Mouse (Mus musculus) CD4-positive, CD25-positive, alpha-beta regulatory T cell, adult 4 months (primary cell): ENCODE measurements around the gene Rgl2. TPM values are rescaled to one million over a fixed set of nuclear protein-coding genes. Genes with fewer than 3 reads are reported as not detected.
"Not testable (repeated sequence)": the region's sequence is repeated elsewhere in the genome, so short reads cannot be mapped to it uniquely, and the experiment has no call there.

Experiments
- ATAC-seq: one replicate; pipeline ENCODE4 v1.8.0; 2017
- polyA plus RNA-seq, 2 experiments: library from polyadenylated mRNA; unstranded; fragments of 100-300 nt; shearing (Covaris generic); gene quantifications; one replicate each; pipeline ENCODE4 v1.2.1; 2017

Rgl2 gene
- polyA plus RNA-seq, 2 experiments from 2014 or later: 30.2 to 31.4 TPM

DNA sequence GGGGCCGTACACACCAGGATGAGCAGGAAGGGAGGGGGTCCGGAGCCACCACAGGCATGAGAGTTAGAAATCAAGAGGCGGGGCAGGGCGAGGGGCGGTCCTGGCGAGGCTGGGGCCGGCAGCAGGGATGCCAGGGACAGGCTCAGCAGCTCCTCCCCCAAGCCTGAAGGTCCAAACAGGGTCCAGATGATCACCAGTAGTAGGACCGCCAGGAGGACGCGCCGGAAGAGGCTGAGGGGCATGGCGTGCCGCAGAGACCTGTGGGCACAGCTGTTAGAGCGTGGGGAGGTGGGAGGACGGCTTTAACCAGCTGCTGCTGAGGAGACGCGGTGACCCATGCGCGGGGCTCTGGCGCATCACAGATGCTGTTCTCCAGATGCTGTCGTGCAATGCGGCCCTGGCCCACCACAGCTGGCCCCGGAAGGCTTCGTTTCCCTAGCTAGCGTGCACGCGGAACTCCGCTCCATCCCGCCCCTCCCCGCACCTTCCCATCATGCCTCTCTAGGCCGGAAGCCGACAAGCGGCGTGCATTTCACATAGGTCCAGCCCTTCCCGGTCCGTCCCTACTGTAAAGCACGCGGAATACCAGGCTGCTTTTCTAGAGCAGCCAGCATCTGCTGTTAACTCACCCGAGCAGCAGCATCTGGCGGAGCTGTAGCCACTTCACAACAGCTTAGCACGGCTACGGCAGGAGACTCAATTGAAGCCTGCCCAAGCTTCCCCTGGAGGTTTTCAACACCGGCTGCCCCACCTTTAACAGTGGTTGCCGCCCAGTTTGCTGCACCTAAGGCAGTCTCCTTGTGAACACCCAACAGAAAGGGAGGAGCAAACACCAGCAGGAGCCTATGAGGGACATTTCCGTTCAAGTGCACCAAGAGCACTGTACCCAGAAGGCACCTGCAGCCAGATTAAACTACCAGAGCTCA is 21.9 kb downstream of the Rgl2 start, which contains the start of gene B3galt4:
B3galt4 (minus strand) TSS at position 468 of the 926 bp plus-strand sequence.
- ATAC-seq: peak; percentile 59

DNA sequence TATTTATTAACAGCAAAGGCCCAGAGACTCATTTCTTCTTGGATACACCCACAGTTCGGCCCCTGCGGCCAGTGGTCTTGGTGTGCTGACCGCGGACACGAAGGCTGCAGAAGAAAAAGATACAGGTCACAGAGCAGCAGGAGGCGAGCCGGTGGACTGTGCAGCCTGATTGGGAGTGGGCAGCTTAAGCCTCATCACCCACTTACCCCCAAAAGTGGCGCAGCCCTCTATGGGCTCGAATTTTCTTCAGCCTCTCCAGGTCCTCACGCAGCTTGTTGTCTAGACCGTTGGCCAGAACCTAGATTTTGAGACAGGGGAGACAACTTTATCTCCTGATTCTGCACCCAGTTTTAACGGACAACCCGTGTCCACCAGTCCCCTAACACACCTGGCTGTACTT is 22.7 kb downstream of the Rgl2 start:
- not testable (repeated sequence) for ATAC-seq

DNA sequence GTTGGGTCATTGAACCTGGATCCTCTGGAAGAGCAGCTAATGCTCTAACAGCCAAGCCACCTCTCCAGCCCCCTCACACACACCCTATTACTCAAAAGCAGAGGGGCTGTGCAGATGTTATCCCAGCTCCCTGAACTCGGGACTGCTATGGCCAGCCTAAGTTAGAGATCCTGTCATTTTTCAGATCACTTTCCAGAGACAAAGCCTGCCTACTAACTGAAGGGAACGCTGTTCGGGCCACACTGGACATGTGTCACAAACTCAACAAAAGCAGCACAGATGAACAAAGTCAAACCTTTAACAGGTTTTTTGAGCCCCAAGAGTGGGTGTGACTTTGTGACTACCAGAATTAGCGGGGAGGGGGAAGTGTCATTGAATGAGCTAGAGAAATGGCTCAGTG is 23.5 kb downstream of the Rgl2 start:
- ATAC-seq: no peak

- ATAC-seq: no peak
Measured at GRCm38 (mm10) chr17:33953310-33953709, 24.0 kb downstream of the Rgl2 start.

- no peak for ATAC-seq
Measured at GRCm38 (mm10) chr17:33953961-33954565, 24.7 kb downstream of the Rgl2 start.

DNA sequence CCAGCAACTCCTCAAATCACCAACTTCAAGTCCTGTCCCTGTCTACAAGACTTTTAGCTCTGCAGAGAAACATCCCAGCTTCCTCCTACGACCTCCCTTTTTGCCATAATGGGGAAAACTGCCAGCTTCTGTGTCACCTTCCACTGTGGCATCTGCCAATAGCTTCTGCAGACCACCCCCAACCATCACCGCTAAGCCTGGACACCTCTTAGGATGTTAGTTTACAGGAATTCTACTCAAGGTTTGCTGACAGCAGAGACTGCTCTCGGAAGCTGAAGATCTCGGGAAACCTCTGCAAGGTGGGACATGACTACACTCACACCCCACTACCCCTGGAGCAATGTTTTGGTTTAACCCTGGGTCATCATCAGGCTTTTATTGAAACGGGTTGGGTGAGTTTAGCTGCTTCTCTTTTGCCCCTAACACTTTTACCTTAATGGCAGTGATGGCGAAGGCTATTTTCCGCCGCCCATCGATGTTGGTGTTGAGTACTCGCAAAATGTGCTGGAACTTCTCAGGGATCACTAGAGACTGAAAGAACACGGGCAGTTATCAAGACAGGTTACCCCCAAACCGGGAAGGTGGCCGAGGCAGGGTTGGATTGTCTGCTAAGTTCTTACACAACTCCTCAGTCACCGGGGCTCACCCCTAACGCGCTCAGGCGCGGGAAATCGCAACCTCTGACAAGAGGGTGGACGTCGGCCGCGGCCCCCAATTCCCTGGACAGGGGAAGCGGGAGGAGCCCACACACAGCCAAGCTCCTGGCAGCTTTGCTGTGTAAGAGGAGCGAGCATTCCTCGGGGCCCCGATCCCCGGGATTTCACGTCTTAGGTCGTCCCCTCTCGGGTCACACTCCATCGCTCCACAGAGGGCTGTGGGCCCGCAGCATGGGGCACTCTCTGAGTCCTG is 25.6 kb downstream of the Rgl2 start:
- no peak for ATAC-seq

GRCm38 (mm10) chr17:33955555-33956214 is 26.3 kb downstream of the Rgl2 start, which contains the start of the genes Vps52 and Rps18:
TSS of gene Vps52 (plus strand) at chr17:33955812.
TSS of gene Rps18 (minus strand) at chr17:33956001.
- ATAC-seq: peak; percentile 87

GRCm38 (mm10) chr17:33956336-33956735 is 27.0 kb downstream of the Rgl2 start:
- ATAC-seq: no peak

DNA sequence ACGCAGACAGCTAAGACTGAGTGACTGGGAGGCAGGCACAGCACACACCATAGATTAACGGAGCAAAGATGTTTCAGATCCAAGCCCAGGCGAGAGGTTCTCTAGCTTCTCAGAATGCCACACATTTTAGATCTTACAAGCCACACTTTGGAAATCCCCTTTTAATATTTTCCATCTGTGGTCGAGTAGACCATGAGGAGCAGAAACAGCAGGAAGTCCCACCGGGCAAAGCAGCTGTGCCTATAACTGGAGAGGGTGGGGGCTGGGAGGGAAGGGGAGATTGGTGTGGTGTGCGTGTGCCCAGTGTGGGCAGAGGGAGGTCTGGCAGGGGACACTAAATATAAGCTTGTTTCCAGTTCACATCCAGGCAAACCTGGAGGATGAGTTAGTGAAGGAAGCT is 28.1 kb downstream of the Rgl2 start:
- no peak for ATAC-seq

GRCm38 (mm10) chr17:33958451-33958850 is 29.1 kb downstream of the Rgl2 start:
- ATAC-seq: no peak

GRCm38 (mm10) chr17:33959135-33959534 is 29.8 kb downstream of the Rgl2 start:
- ATAC-seq: no peak

DNA sequence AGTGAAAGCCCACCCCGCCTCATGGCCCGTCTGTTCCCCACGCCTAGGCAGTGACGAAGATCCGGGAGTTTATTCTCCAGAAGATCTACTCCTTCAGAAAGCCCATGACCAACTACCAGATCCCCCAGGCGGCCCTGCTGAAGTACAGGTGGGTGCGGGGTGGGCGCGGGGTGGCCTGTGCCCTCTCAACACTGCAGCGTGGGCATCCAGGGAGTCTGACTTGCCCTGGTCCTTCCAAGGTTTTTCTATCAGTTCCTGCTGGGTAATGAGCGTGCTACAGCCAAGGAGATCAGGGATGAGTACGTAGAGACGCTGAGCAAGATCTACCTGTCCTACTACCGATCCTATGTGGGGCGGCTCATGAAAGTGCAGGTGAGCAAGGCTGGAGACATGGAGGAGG is 30.6 kb downstream of the Rgl2 start:
- ATAC-seq: no peak

DNA sequence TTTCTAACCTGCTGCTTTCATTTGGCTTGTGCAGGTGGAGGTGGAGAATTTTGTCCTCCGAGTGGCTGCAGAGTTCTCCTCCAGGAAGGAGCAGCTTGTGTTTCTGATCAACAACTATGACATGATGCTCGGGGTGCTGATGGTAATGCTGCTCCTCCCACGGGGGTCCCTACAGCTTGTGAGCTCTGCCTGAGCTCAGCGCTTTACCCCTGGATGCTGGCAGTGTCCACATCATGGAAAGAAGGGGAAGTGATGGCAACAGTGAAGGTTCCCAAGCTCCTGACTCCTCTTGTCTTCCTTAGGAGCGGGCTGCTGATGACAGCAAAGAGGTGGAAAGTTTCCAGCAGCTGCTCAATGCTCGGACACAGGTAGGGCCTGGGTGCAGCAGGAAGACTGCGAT is 33.5 kb downstream of the Rgl2 start:
- no peak for ATAC-seq

- no peak for ATAC-seq
Measured at GRCm38 (mm10) chr17:33965082-33965845, 35.9 kb downstream of the Rgl2 start.

GRCm38 (mm10) chr17:33965846-33966550 is 36.7 kb downstream of the Rgl2 start:
- no peak for ATAC-seq

- peak; percentile 85 for ATAC-seq
Measured at GRCm38 (mm10) chr17:33968489-33968888, 39.1 kb downstream of the Rgl2 start.

DNA sequence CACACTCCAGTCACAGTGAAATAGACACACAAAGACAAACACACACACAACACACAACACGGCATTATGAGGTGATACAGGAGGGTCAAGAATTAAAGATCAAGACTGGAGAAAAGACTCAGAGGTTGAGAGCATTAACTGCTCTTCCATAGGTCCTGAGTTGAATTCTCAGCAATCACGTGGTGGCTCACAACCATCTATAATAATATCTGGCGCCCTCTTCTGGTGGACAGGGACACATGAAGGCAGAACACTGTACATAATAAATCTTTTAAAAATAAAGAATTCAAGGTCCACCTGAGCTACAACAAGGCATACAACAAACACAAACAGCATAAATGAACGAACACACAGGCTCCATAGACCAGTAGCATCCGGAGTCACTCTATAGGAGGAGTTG is 39.6 kb downstream of the Rgl2 start:
- peak; percentile 72 for ATAC-seq

DNA sequence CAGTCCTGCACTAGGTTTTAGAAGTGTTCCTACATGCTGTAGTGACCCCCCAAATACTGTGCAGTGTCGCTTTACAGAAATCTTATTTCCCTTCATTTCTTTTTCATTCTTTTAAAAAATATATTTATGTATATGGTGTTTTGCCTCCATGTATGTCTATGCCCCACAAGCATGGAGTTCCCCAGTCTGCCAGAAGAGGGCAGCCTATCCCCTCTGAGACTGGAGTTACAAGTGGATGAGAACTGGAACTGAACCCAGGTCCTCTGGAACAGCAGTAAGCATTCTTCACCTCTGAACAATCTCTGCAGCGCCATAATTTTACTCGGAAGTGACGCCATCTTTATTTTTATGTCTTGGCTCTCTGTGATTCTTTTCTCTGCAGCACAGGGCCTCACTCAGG is 40.1 kb downstream of the Rgl2 start:
- no peak for ATAC-seq

DNA sequence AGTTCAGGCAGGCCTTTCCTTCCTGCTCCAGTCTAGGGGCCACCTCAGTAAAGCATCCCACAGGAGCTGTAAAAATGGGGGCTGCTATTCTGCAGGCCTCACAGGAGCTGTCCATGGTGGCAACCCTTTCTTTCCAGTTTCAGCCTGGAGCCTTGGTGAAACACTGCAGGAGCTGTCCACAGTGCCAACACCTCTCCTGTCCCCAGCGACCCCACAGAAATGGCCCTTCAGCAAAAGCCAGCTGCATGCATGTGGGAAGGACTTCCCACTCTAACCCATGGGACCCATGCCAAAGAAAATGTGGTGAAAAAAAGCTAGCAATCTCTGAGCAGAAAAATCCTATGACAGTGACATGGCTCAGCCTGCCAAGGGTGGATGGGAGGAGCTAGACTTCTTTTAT is 43.3 kb downstream of the Rgl2 start:
- ATAC-seq: no peak

DNA sequence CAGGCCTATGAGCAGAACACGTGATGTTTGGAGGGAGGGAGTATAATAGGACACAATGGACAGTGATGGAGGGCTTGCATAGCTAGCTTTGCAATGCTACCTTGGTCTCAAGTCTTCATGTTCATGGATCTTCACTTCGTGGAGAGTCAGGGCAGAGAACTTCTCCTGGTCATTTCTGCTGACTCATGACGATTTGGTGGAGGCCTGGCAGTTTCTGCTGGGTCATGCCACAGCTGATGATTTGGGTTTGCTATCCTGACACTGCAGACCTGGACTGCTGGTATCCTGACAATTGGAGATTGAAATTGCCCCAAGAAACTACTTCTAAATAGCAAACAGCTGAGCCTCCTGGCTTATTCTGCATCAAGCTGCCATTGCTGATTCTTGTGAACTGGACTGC is 44.2 kb downstream of the Rgl2 start:
- ATAC-seq: no peak
